Mouse (Mus musculus): ENCODE results near the gene St8sia1.

Gene St8sia1

DNA sequence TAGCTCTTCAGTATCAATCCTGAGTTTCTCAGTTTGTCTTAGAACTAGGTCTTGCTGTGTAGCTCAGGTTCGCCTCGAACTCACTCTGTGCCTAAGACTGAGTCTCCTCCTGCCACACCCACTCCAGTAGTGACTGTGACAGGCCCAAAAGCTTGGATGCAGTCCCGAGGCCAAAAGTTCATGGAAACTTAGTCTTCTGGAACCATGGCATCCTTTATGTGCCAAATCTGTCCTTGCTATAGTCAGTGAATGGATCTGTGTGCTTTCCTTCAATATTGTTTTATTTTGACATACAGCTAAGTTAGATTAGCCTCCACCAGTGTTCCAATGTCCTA is 54.5 kb downstream of the St8sia1 start:
- no peak for DNase-seq (ENCODE audit: low read depth, low spot score)

DNA sequence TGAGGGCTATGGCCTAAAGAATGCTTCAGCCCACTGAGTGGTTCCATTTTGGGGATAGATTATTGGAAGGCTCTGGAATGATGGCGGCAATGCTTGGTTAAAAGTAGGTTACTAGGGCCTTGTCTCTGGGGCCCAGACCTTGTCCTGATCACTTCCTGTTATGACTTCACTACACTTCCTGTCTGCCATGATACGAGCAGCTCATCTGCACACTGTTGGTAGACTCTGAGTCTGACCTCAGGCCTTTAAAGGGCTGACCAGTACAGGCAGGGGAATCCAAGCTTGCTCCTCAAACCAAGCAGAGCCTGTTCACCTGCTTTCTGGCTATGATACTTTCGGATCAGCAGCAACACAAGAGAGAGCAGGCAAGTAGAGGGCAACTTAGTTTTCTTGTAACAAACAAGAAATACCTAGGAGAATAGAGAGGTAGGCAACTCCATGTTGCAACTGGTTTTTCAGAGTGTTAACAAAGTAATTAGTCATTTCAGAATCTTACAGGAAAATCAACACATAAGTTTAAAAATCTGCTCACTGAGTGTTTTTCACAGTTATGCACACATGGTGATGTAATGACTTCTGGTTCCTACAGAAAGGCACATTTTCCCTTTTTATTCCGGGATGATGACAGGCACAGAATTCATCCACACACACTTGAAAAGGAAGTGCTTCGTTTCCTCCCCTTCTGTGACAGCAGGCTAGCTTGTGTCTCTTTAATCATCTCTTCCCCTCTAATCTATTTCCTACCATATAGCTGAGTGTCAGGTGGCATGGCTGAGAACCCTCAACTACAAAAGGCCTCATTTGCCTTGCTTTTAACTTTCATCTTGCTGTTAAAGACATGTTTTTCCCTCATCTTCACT is 55.1 kb downstream of the St8sia1 start:
- DNase-seq (ENCODE audit: low read depth, low spot score): peak; percentile 32

DNA sequence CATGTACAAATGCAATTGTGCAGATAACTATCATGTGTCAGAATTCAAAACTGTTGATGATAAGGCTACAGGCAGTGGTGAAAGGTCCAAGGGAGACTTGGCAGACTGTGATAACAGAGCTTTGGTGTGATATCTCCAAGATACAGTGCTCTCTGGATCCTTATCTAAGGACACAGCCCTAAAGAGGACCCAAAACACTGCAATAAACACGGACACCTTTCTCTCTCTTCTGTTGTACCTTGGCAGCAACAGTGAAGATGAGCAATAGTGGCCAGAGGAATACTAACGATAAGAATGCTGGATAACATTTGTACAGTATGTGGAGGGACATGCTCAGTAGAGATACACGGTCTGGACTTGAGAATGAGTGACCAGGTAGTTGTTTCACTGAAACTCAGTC is 55.8 kb downstream of the St8sia1 start:
- no peak for DNase-seq (ENCODE audit: low read depth, low spot score)

DNA sequence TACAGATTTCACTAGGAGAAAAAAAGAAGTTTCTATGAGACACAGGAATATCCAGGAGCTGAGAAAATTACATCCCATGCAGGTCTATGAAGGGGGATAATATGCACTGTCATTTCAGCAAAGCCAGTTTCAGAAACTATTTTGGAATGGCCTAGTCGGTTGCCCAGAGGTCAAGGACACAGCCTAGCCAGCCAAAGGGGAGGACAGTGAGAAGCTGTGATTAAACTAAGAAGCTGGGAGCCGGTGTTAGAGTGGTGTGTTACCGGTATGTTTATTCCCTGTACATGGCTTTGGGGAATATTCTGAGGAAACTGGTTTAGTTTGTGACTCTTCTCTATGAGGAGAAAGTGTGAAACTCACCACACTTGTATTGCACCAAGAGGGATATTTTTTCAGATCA is 68.9 kb downstream of the St8sia1 start:
- no peak for DNase-seq (ENCODE audit: low read depth, low spot score)

DNA sequence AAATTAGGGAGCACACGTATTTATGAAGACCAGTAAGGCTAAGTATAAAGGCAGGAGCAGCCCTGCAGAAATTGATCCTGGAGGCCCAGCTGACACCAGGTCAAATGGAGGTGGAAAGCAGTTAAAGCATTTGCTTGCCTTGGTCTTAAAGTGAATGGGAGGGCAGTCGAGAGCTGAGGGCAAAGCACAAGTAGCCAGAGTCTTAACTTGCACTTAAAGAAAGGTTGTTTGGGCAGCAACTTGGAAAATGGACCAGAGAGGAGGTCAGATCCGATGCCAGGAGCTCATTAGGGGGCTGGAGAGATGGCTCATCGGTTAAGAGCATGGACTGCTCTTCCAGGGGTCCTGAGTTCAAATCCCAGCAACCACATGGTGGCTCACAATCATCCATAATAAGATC is 70.5 kb downstream of the St8sia1 start:
- DNase-seq (ENCODE audit: low read depth, low spot score): no peak

DNA sequence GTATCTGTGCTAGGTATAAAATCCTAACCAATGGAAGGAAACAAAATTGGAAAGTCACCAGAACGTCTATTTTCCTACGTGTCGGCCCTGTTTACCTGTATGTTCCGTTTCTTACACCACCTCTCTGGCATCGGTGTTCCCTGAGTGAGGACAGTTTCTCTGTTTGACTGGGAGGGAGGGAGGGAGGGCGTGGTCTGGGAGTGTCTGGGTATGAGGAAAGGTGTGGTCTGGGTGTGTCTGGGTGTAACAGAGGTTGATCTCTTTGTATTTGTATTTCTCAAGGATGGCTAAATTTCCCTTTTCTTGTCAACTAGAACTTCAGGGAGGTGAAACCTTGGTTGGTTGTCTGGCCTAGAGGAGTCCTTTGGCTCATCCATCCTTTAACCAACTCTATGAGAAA is 73.9 kb downstream of the St8sia1 start:
- DNase-seq (ENCODE audit: low read depth, low spot score): no peak

DNA sequence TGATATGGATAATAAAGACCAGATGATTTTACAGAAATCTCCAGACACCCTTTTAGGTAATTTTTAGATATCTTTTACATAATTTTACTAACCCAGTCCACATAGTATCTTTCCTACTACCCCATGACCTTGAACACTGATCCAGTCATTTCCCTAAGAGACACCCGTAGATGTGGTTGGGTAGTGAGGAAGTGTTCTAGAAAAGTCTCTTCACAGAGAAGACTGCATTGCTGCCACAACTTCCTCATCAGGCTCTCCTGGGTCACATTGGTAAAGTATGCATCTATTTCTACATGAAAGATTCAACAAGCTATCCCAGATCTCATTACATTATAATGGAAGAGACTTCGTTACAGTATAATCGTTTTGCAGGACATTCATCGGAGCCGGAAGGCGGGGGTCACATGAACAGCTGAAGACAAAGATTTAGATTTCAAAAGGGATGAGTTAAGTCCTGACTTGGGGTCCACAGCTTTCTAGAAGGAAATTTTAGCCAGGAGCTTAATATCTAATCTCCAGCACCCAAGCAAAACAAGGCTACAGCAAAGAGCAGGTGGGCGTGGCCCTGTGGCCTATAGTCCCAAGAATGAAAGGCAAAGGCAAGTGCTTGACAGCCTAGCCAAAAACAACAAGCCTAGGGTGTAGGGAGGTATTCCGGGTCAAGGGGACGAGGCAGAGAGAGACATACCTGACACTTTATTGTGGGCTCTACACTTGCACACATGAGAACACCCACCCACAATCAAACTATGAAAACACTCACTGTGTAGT is 75.1 kb downstream of the St8sia1 start:
- DNase-seq (ENCODE audit: low read depth, low spot score): no peak

DNA sequence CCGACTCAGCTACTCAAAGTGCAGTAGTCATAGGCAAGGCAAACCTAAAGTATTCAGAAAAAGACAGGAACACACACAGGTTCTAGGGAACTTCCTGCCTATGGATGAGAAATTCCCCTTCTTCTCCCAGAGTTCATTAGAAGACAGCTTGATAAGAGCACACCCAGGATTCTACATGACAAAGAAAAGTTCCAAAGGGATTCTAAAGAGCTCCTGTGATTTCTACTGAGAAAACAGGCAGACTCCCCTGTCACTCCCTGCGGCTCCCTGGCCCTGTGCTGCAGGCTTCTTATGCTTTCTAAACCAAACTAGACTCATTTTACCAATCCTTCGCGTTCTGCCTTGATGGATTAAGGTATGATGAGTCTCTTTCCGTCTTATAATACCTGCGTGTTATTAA is 75.9 kb downstream of the St8sia1 start:
- DNase-seq (ENCODE audit: low read depth, low spot score): no peak

DNA sequence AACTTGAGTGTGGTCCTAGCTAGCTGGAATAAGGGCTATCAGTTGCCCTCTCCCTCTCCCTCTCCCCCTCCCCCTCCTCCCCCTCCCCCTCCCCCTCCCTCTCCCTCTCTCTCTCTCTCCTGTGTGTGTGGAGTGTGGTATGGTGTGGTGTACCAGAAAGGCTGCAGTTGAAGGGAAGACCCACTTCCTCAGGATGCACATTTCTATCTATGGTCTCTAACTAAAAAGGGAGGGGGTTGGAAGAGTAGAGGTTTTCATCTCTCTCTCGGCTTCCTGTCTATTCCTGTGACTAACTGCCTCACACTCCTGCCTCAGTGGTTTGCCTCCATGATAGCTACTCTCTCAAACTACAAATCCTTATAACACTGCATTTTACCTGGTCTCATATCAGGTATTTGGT is 76.9 kb downstream of the St8sia1 start:
- no peak for DNase-seq (ENCODE audit: low read depth, low spot score)

DNA sequence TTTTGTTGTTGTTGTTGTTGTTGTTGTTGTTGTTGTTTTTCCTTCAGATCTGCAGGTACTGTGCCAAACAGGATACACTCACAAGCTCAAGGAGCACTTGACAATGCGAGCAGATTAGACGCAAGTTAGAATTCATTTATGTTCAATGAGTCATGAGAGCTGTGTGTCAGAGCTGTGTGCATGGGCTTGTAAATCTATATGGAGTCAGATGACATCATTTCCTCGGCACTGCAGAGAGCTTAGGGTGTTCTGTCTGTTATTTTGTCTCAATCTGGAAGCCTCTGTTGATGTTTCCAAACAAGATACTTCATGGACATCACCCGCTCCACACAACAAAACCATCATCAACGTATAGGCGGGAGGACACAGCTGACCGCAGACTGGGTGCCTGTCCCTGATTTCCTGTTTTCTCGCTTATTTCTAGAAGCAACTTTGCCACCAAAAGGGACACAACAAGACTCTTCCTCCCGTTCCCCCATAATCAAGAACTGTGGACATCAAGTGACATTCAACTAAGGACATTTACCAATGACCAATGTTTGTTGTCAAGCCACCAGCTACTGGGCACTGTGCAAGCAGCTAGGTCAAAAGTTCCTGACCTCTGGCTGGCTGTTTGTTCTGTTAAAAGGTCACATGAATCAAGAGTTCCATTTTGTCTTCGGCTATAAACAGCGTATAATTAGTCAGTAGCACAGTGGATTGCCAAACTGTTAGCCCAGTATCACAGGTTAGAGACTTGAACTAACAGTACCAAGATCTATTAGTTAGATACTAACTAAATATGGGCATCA is 78.7 kb downstream of the St8sia1 start:
- DNase-seq (ENCODE audit: low read depth, low spot score): no peak

DNA sequence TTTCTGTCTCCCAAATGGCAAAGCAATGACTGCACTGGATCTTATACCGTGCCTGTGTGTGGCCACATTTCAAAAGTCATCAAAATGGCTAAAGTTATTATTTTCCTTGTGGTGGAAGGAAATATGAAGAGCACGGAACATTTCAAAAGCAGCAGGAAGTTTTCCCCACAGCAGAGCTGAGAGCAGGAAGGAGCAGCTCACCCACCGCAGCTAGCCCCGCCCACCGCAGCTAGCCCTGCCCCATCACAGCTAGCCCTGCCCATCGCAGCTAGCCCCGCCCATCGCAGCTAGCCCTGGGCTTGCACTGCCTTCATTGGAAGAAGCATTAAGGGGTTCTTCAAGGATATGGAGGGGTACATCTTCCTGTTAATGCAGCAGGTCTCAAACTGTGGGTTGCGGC is 80.1 kb downstream of the St8sia1 start:
- peak; percentile 65 for DNase-seq (ENCODE audit: low read depth, low spot score)

DNA sequence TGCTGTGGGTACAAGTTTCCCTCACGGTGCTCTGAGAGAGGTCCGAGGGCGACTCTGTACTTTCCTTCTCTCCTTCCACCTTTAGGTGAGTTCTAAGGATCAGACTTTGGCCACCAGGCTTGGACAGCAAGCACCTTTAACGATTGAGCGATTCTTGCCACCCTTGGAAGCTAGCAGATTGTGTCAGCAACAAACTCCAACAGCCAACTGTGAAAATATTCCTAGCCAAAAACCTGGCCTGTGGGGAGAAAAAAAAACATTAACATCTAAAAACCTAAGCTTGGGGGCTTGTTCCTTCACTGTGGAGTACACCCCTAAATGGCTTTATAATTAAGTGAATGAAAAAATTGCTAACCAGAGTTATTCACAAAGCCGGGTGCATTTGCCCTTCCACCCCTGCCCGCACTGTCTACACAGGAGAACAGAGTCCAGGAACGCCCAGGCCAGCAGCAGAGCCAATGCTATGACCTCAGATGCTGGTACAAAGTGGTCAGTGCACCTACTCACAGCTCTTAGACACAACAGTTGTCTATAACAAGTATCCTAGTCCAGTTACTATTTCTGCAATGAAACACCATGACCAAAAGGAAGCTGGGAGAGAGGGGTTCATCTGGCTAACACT is 83.3 kb downstream of the St8sia1 start:
- no peak for DNase-seq (ENCODE audit: low read depth, low spot score)

DNA sequence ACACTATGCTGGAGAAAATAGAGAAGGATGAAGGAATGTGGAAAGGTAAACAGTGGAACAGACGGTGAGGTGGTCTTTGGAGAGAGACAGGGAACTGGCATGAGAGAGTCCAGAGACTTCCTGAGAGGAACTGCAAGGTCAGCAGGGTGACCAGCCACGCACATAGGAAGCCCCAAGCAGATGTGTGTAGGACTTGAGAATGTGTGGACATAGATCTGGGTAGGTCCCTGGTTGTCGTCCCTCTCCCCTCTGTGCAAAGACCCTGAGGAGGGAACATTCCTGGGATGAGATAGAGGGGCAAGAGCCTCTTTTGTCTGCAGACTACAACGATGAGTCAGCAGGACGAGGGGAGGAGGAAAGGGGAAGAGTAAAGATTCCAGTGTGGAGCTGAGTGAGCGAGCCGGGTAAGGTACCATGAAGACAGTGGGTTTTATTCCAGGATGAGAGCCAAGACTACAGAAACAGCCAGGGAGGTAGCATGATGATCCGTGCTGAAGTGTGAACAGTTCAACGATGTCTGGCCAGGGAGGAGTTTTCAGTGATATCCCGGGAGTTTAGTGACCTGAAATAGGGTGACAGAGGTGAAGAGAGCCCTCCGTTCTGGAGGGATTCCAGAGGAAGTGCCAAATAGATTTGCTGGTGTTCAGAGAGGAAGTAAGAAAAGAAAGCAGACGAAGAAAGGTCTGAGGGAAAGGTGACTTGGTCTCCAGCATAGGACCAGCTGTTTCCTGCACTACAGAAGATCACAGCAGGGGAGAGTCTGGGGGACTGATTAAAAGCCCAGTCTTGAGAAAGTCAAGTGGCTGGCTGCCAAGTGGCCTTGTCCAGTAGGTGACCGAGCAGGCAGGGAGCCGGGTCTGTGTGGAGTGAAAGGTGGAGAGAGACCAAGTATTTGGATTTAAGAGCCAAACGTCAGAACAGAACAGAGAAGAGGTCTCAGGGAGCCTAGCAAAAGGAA is 85.2 kb downstream of the St8sia1 start:
- peak; percentile 18 for DNase-seq (ENCODE audit: low read depth, low spot score)

DNA sequence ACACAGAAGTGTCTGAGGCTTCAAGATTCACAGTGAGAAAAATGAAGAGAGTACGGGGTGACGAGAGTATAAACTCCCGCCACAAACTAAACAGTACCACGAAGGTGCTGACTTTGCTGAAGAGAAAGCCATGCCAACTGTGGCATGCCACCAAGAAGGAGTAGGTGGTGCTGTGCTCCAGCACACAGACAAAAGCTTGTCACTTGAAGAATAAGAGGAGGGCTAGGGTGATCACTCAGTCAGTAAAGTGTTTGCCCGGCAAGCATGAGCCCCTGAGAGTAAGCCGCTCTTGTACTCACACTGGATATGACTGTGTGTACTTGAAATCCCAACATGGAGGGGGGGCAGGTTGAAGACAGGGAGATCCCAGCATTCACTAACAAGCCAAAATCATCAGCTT is 87.0 kb downstream of the St8sia1 start:
- DNase-seq (ENCODE audit: low read depth, low spot score): no peak

DNA sequence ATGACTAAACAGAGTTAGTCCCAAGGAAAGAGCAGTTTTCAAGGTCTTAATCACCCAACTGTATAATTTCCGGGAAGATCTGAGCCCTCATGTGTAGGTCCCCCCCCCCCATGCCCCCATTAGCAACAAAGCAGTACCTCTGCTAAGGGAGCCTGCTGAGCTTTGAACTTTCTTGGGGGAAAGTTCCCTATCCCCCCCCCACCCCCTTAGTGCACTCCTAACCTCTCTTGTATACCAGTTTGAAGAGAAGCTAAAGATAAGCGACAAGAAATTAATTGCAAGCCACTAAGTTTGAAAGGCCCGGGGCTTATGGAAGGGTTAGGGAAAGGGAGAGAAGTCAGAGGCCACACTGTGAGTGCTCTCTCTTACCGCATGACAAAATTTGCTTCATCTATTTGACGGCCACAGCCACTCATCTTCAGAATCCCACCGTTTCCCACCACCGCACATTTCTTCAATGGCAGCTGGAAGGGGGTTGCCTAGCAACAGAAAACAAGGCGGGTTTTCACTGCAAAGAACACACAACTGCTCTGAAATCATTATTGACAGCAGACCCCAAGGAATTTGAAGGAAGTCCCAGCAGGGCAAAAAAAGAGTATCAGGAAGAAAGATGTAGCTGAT is 87.9 kb downstream of the St8sia1 start:
- no peak for DNase-seq (ENCODE audit: low read depth, low spot score)

DNA sequence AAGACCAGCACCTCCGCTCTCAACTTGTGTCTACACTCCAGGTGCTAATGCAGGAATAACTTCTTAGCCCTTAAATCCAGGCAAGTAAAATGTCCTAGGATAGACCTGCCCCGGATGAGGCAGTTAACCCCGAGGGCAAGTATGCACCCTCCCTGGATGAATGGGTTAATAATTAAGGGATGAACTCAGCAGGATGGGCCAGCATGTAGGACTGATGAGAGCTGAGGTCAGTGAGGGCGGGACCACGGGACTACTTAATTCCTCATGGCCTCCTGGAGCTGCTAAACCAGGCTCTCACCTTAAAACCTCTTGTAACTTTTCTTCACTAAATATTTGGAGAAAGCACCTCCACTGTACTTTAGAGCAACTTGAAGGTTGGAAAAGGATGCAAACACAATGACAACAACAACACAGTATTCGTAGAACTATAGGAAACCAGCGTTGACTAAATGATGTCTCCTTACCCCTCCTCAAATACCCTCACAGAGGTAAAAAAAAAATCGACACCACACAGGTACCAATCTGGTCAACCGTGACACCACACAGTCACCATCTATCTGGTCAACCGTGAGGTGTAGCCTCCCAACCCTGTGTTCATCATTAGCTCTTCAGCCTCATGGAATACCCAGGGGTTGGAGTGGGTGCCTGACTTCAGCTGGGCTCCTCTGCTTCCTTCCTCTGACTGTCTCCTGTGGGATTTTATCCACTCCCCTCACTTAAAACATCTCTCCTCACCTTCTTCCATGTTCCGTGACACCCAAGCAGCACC is 90.3 kb downstream of the St8sia1 start:
- DNase-seq (ENCODE audit: low read depth, low spot score): no peak

DNA sequence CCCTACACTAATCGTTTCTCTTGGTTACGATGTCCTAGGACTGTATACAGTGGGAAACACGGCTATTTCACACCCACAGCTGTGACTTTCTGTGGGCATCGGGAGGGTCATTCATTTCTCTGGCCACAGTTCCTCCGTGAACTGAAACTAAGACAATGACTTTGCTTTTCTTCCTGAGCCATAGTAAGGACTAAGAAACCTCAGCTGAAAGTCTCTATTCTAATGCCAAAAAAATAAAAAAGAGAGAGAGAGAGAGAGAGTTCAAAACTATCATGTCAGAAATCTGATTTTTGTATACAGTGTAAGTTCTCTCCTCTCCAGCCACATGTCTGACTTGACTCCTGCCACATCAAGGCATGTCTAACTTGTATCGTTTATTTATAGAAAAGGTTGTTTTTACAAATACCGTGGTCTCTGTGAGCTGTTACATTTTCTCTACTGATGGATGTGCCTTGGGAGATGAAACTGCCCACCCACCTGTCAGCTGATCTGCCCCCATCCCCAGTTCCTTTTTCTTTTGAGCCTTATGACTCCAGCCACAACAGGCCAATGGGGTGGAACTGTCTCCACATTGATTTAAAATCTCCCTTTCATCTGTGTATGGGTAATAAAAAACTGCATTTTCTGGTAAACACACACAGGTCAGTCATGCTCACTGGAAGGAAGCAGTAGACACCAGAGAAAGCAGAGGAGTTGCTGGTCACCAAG is 94.4 kb downstream of the St8sia1 start:
- peak; percentile 70 for DNase-seq (ENCODE audit: low read depth, low spot score)

DNA sequence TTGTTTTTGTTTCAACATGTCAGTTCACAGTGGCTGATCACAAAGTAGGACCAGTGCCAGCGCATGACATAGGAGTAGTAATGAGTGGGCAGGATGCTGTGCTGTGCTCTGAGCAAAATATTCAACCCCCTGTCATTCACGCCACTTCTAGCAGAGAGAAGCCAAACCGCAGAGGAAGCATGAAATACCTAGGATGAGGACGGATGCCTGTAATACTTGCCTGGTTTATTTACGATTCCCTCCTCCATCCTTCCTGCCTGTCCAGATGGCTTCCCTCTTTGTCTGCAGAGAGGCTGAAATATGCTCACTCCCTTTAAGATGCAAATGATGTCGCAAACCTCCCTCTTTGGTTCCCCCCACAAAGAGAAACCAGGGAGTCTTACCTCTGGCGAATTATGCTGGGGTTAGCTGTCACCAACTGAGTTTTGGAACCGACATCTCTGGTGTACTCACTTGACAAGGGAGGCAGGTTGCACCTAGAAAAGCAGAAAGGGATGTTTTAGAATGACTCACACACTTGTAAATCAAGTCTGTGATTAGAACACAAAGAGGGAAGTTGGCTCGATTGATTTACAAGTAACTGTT is 96.7 kb downstream of the St8sia1 start:
- DNase-seq (ENCODE audit: low read depth, low spot score): peak; percentile 84

DNA sequence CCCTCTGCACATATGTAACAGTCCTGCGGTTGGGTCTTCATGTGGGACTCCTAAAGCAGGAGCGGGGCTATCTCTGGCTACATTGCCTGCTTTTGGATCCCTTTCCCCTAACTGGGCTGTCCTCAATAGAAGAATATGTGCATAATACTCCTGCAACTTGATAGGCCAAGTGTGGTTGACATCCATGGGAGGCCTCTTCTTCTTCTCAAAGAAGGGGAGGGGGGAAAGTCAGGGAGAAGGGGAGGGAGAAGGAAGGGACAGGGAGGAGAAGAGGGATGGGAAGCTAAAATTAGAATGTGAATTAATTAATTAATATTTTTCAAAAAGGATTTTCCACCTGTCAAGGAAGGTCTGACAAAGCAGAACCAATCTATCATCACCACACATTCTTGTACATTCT is 97.2 kb downstream of the St8sia1 start:
- DNase-seq (ENCODE audit: low read depth, low spot score): no peak
